Mouse (Mus musculus) thymus, postnatal 36 days (tissue): ENCODE measurements at regions not wholly inside any gene's neighbourhood (a gene's known extent, or its start where the extent isn't known, plus 50 kb on each side); places are given as distances from the start of the nearest gene placed in this dataset.

ENCODE experiments used
- DNase-seq, 2 experiments: peaks; one replicate each; pipeline ENCODE4 v3.0.0; 2022; ENCODE audit warnings: mixed read lengths in 2 of 2

DNA sequence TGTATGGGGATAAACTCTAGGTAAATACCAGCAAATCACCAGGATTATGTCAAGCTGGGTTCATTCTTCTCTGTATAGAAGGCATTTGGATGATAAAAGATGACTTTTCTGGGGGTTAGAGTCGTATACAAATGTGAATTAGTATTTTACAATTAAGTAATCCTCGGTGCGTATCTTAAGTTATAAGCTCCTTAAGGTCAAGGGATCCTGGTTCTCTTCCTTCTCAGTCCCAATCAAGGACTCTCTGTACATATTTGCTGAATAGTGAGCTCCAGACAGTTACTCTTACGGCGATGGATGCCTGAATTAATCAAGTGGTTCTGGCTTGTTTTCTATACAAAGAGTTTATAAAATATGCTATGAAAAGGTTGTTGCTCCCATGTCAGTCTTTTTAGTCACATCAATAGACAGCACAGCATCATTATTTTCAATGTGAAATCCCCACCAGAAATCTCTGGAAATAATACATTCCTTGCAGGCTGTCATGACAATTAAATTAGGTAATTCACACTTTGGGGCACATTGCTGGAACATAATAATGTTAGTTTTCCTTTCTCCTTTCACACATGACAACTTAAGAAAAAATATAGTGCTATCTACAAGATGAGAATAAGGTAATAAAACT is 64.0 kb upstream of the Cwc22 start:
- no peak for DNase-seq

DNA sequence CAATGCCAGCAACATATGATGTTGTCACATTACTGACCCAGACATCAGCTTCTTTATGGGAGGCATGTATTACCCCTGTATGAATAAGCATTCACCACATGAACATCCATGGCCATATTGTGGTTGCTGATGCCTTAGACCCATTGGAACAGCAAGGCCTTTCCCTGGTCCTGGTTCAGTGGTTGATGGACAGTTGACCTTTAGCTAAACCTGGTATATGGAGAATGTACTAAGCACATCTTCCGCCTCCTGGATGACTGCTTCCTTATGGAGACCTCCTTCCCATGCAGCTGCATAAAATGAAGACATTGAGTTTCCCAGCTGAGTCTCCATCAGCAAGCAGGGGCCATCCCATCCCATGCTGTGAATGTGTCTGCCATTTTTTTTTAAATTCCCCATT is 61.9 kb upstream of the Cwc22 start:
- DNase-seq = no peak

DNA sequence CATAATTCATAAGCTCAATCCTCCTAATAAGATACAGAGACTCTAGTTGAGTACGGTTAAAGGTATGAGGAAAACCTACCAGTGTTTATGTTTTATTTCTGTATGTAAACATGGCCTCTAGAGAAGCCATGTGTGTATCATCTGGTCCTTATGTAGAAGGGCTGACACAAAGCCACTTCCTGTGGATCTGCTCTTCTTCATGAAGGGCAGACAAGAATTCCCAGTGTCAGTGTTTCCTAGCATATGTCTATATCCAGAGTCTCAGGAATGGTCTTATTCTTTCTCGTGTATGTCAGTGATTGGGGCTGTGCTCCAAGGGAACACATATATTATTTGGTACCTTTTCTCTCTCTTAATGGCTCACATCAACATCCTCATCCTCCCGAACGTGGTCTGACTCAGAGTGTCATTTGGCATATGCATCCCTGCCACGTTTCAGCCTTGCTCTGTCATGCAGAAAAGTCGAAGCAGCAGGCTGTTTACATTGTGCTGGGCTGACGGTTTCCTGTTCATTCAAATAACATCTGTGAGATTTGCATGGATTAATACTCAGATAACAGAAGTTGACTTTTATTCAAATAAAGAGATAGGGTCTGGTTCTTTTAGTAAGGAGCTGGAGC is 59.3 kb upstream of the Cwc22 start:
- no peak for DNase-seq

GRCm38 (mm10) chr2:78004426-78004825 is 58.3 kb upstream of the Cwc22 start:
- DNase-seq = no peak
